In the genomic region with DNA sequence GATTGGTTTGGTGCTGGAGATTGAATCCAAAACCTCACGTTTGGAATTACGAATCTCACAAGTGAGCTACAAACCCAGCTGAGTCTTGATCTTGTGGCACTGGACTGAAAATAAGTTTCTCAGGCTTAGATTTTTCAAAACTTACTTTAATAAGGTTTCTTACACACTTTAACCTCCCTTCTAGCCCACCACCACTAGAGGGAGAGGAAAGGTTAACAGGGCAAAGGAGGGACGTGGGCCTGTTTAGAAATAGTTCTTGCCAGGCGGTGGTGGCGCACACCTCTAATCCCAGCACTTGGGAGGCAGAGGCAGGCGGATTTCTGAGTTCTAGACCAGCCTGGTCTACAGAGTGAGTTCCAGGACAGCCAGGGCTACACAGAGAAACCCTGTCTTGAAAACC, we compare ENCODE assay signal across 10 mouse cellular contexts. TPM values are rescaled to one million over a fixed set of nuclear protein-coding genes. Genes with fewer than 3 reads are reported as not detected.
DNase-seq lines count a peak whose midpoint lies in the region; ATAC-seq and TF ChIP-seq lines count a peak whose summit lies in the region.
"Not testable (repeated sequence)": the region's sequence is repeated elsewhere in the genome, so short reads cannot be mapped to it uniquely, and the experiment has no call there.
"Had no signal": no experiment of that assay in that cellular context is flagged by ENCODE, and none has a peak within 500 bp of the region (broad histone marks: within the 10 kb centered on the region; RNA-seq: fewer than 3 reads in every experiment).

No protein-coding gene starts in this region.

- peak; percentile 49 for DNase-seq in CD4-positive, CD25-positive, alpha-beta regulatory T cell, adult 2 months (ENCODE audit: low read depth, low spot score)
- DNase-seq in ES-E14 (ENCODE audit: low read depth, low spot score); heart, postnatal 0 days (ENCODE audit: low spot score); layer of hippocampus, adult 2 months (ENCODE audit: low spot score in 2 of 2); lung, embryonic 14.5 days: not testable (repeated sequence)
- DNase-seq in T-cell, adult 2 months (ENCODE audit: low spot score): peak; percentile 21
- DNase-seq in naive thymus-derived CD4-positive, alpha-beta T cell, adult 2 months (ENCODE audit: low read depth): peak; percentile 54
- peak; percentile 28 for DNase-seq in thymus, postnatal 0 days (ENCODE audit: low spot score)

- not testable (repeated sequence) for H3K9ac ChIP-seq in ES-E14 (ENCODE audit: insufficient read depth, low read depth, low read length, poor library complexity, severe bottlenecking); heart, postnatal 0 days (replicated peaks; ENCODE audit: low read depth, low read length); lung, embryonic 14.5 days

- H3K27ac ChIP-seq in ES-E14 (ENCODE audit: insufficient read depth, low read depth, low read length, poor library complexity, severe bottlenecking); heart, postnatal 0 days (ENCODE audit: low read depth); layer of hippocampus, adult 2 months; lung, embryonic 14.5 days (ENCODE audit: low read depth): not testable (repeated sequence)

- WGBS in heart, postnatal 0 days: 91% methylated on average over 6 of the region's 6 CpGs
- WGBS in lung, embryonic 14.5 days: 83% methylated on average over 6 of the region's 6 CpGs

- H3K9me3 ChIP-seq in ES-E14 (ENCODE audit: control insufficient read depth, insufficient read depth, low read depth, low read length); heart, postnatal 0 days (replicated peaks; ENCODE audit: control insufficient read depth, low read length); lung, embryonic 14.5 days (ENCODE audit: low read depth, low read length): not testable (repeated sequence)

- not testable (repeated sequence) for TF ChIP-seq EP300 in heart, postnatal 0 days (IDR thresholded peaks at IDR 0.05; ENCODE audit: low read depth)

- in situ Hi-C loops in ES-E14 (cut with MboI; ENCODE audit: low sequenced_read_pairs in 2 of 2, unreplicated experiment in 2 of 2): not testable (repeated sequence)

- not testable (repeated sequence) for ATAC-seq in heart, postnatal 0 days (ENCODE audit: insufficient read depth, low read depth); lung, embryonic 14.5 days (ENCODE audit: insufficient read depth)

- not testable (repeated sequence) for H3K4me1 ChIP-seq in ES-E14 (ENCODE audit: control insufficient read depth in 2 of 2, insufficient read depth in 2 of 2, low read length in 2 of 2, poor library complexity in 1 of 2); heart, postnatal 0 days (ENCODE audit: control insufficient read depth, insufficient read depth); lung, embryonic 14.5 days (ENCODE audit: insufficient read depth)

- H3K27me3 ChIP-seq in heart, postnatal 0 days (ENCODE audit: control insufficient read depth, insufficient read depth, low read length); lung, embryonic 14.5 days (ENCODE audit: insufficient read depth, low read length): not testable (repeated sequence)

- TF ChIP-seq CTCF in heart, postnatal 0 days (IDR thresholded peaks at IDR 0.05; ENCODE audit: low read depth): peak; percentile 7; the same call in 1 of the 2 replicates
- TF ChIP-seq CTCF in layer of hippocampus, adult 2 months (conservative IDR thresholded peaks at IDR 0.05): peak; percentile 40
- TF ChIP-seq CTCF in lung, embryonic 14.5 days (IDR thresholded peaks at IDR 0.05; ENCODE audit: low read depth): peak; percentile 15; the same call in 1 of the 2 replicates

- H3K4me3 ChIP-seq in ES-E14 (ENCODE audit: insufficient read depth in 1 of 2, low read depth in 1 of 2, low read length in 2 of 2, poor library complexity in 1 of 2, severe bottlenecking in 1 of 2); heart, postnatal 0 days (ENCODE audit: low read depth, low read length); layer of hippocampus, adult 2 months; lung, embryonic 14.5 days (ENCODE audit: low read depth, low read length): not testable (repeated sequence)

- not testable (repeated sequence) for H3K4me2 ChIP-seq in heart, postnatal 0 days (ENCODE audit: low read depth, low read length); lung, embryonic 14.5 days

- H3K36me3 ChIP-seq in ES-E14 (ENCODE audit: control insufficient read depth, insufficient read depth, low read length, poor library complexity, severe bottlenecking): peaks cover 17% of the 10 kb centered on the region
- H3K36me3 ChIP-seq in heart, postnatal 0 days (replicated peaks; ENCODE audit: control insufficient read depth, insufficient read depth, low read length): peaks cover 31% of the 10 kb centered on the region
- H3K36me3 ChIP-seq in lung, embryonic 14.5 days (ENCODE audit: insufficient read depth): peaks cover 53% of the 10 kb centered on the region

TF ChIP-seq in ES-E14, 5 proteins besides CTCF, POLR2A, EP300 and RAD21:
- 0 out of 2 replicates have a peak, but pooled peaks have one; percentile 48 for TF ChIP-seq ZNF384 (IDR thresholded peaks at IDR 0.05; ENCODE audit: low read depth, low read length)

RNA-seq across cellular contexts. Expression of a gene that starts 4.4 kb away (rescaled TPM):
- 6.7 and 8.2 TPM in 2 replicates for total RNA-seq in ES-E14 (2012; rRNA removed)
- 4.0 and 10.9 TPM in 2 replicates for total RNA-seq in heart, postnatal 0 days (2014; rRNA removed; ENCODE audit: low replicate concordance)
- polyA plus RNA-seq in heart, postnatal 0 days (2015; fragmentation: Nextera tagmentation; extraction: Ambion mirVana): 5.0 and 5.4 TPM in 2 replicates
- total RNA-seq in layer of hippocampus, adult 2 months (2021): 10 to 100 TPM; 14.8 to 15.7 TPM
- polyA plus RNA-seq in lung, embryonic 14.5 days (2014; fragmentation: Nextera tagmentation; extraction: Ambion mirVana): 13.3 TPM in 2 replicates
- 21.1 and 24.0 TPM in 2 replicates for polyA plus RNA-seq in thymus, postnatal 0 days (2015; fragmentation: Nextera tagmentation; extraction: Ambion mirVana)

RNA-seq across cellular contexts. Expression of a gene that starts 36.3 kb away (rescaled TPM):
- 6.6 and 10.3 TPM in 2 replicates for total RNA-seq in ES-E14 (2012; rRNA removed)
- 4.3 and 6.6 TPM in 2 replicates for total RNA-seq in heart, postnatal 0 days (2014; rRNA removed; ENCODE audit: low replicate concordance)
- 0.41 and 0.45 TPM in 2 replicates for polyA plus RNA-seq in heart, postnatal 0 days (2015; fragmentation: Nextera tagmentation; extraction: Ambion mirVana)
- total RNA-seq in layer of hippocampus, adult 2 months (2021): 100 to 1,000 TPM; 463 to 497 TPM
- polyA plus RNA-seq in lung, embryonic 14.5 days (2014; fragmentation: Nextera tagmentation; extraction: Ambion mirVana): 1.8 and 2.0 TPM in 2 replicates
- polyA plus RNA-seq in thymus, postnatal 0 days (2015; fragmentation: Nextera tagmentation; extraction: Ambion mirVana): 0.21 TPM in 2 replicates
- polyA plus RNA-seq: activated CD4-positive, CD25-positive, alpha-beta regulatory T cell, adult 4 months; CD4-positive, CD25-positive, alpha-beta regulatory T cell, adult 4 months had no signal

RNA-seq across cellular contexts. Expression of a gene that starts 38.0 kb away (rescaled TPM):
- 43.0 and 60.0 TPM in 2 replicates for total RNA-seq in ES-E14 (2012; rRNA removed)
- total RNA-seq in heart, postnatal 0 days (2014; rRNA removed; ENCODE audit: low replicate concordance): 80.2 and 107 TPM in 2 replicates
- polyA plus RNA-seq in heart, postnatal 0 days (2015; fragmentation: Nextera tagmentation; extraction: Ambion mirVana): 180 and 193 TPM in 2 replicates
- total RNA-seq in layer of hippocampus, adult 2 months (2021): 10 to 100 TPM; 91.3 to 95.8 TPM
- 163 TPM in 2 replicates for polyA plus RNA-seq in lung, embryonic 14.5 days (2014; fragmentation: Nextera tagmentation; extraction: Ambion mirVana)
- polyA plus RNA-seq in thymus, postnatal 0 days (2015; fragmentation: Nextera tagmentation; extraction: Ambion mirVana): 237 and 241 TPM in 2 replicates

RNA-seq across cellular contexts. Expression of a gene that starts 44.5 kb away (rescaled TPM):
- total RNA-seq in ES-E14 (2012; rRNA removed): 9.4 and 13.3 TPM in 2 replicates
- total RNA-seq in heart, postnatal 0 days (2014; rRNA removed; ENCODE audit: low replicate concordance): 13.7 and 16.3 TPM in 2 replicates
- 6.3 and 7.2 TPM in 2 replicates for polyA plus RNA-seq in heart, postnatal 0 days (2015; fragmentation: Nextera tagmentation; extraction: Ambion mirVana)
- 10 to 100 TPM; 31.4 to 33.9 TPM for total RNA-seq in layer of hippocampus, adult 2 months (2021)
- polyA plus RNA-seq in lung, embryonic 14.5 days (2014; fragmentation: Nextera tagmentation; extraction: Ambion mirVana): 5.1 and 7.5 TPM in 2 replicates
- 8.5 and 9.3 TPM in 2 replicates for polyA plus RNA-seq in thymus, postnatal 0 days (2015; fragmentation: Nextera tagmentation; extraction: Ambion mirVana)

RNA-seq across cellular contexts. Expression of a gene that starts 51.5 kb away (rescaled TPM):
- total RNA-seq in ES-E14 (2012; rRNA removed): 36.4 and 53.2 TPM in 2 replicates
- 77.6 and 82.4 TPM in 2 replicates for total RNA-seq in heart, postnatal 0 days (2014; rRNA removed; ENCODE audit: low replicate concordance)
- polyA plus RNA-seq in heart, postnatal 0 days (2015; fragmentation: Nextera tagmentation; extraction: Ambion mirVana): 4.2 and 4.5 TPM in 2 replicates
- total RNA-seq in layer of hippocampus, adult 2 months (2021): 10 to 100 TPM; 12.7 to 14.3 TPM
- polyA plus RNA-seq in lung, embryonic 14.5 days (2014; fragmentation: Nextera tagmentation; extraction: Ambion mirVana): 12.0 and 13.8 TPM in 2 replicates
- polyA plus RNA-seq in thymus, postnatal 0 days (2015; fragmentation: Nextera tagmentation; extraction: Ambion mirVana): 5.8 and 6.9 TPM in 2 replicates

Comparison
In these comparisons a context has a peak if more than half of its experiments do, and no peak if none do; other contexts are left out.
1. RNA of a gene that starts 36.3 kb away (total RNA-seq): 463 to 497 TPM in layer of hippocampus, adult 2 months; 6.6 to 10.3 TPM in ES-E14 and 4.3 to 6.6 TPM in heart, postnatal 0 days; every median in the first group is over 10 times any median in the second.
2. Peak in every context shown above with its lines, with median percentiles within 50 percentile points of each other: CTCF ChIP-seq.